Mouse (Mus musculus) liver, embryonic 11.5 days (tissue): ENCODE measurements at regions not wholly inside any gene's neighbourhood (a gene's known extent, or its start where the extent isn't known, plus 50 kb on each side); places are given as distances from the start of the nearest gene placed in this dataset.

Source experiments
- ATAC-seq: fragments of 200-750 bp; cut with Nextera tagmentation; replicated peaks from 2 replicates; pipeline ENCODE4 v1.8.0; 2017; ENCODE audit warnings: moderate number of reproducible peaks, mild to moderate bottlenecking, moderate TSS enrichment, moderate library complexity; ENCODE audit not compliant: low FRiP score
- DNase-seq: peaks from one replicate; pipeline ENCODE4 v3.0.0-alpha.2; 2017; ENCODE audit warnings: low spot score
- H3K27ac ChIP-seq: fragments of 300-500 bp; sonication (generic); 2 replicates; pipeline ENCODE4 v1.5.1; 2014; ENCODE audit warnings: mild to moderate bottlenecking, low read depth, low read length, control low read depth
- H3K27me3 ChIP-seq: fragments of 300-500 bp; sonication (generic); replicated peaks from 2 replicates; pipeline ENCODE4 v1.6.1; 2014; ENCODE audit warnings: low read length, mixed read lengths; ENCODE audit not compliant: control insufficient read depth, insufficient read depth
- H3K36me3 ChIP-seq: fragments of 300-500 bp; sonication (generic); 2 replicates; pipeline ENCODE4 v1.6.1; 2014; ENCODE audit warnings: mild to moderate bottlenecking, low read length, moderate library complexity, mixed read lengths; ENCODE audit not compliant: control insufficient read depth, insufficient read depth
- H3K4me1 ChIP-seq: fragments of 300-500 bp; sonication (generic); replicated peaks from 2 replicates; pipeline ENCODE4 v1.6.1; 2014; ENCODE audit warnings: low read length, mixed read lengths; ENCODE audit not compliant: control insufficient read depth, insufficient read depth
- H3K4me2 ChIP-seq: fragments of 300-500 bp; sonication (generic); 2 replicates; pipeline ENCODE4 v1.6.1; 2014; ENCODE audit warnings: mild to moderate bottlenecking, control low read depth, moderate library complexity
- H3K4me3 ChIP-seq: fragments of 300-500 bp; sonication (generic); 2 replicates; pipeline ENCODE4 v1.5.1; 2014; ENCODE audit warnings: low read depth, low read length, control low read depth
- H3K9ac ChIP-seq: fragments of 300-500 bp; sonication (generic); 2 replicates; pipeline ENCODE4 v1.6.1; 2014; ENCODE audit warnings: low read depth, low read length, control low read depth
- H3K9me3 ChIP-seq: fragments of 300-500 bp; sonication (generic); 2 replicates; pipeline ENCODE4 v1.6.1; 2016; ENCODE audit warnings: low read length, inconsistent platforms, mixed read lengths; ENCODE audit not compliant: control insufficient read depth
- WGBS: fragments of 180-500 bp; shearing (Covaris S2); extraction: QIAGEN DNeasy Blood & Tissue Kit; methylation state at CpG from one replicate; pipeline ENCODE4 v1.1.7; 2014; 5-methylcytosine and 5-hydroxymethylcytosine counted together

DNA sequence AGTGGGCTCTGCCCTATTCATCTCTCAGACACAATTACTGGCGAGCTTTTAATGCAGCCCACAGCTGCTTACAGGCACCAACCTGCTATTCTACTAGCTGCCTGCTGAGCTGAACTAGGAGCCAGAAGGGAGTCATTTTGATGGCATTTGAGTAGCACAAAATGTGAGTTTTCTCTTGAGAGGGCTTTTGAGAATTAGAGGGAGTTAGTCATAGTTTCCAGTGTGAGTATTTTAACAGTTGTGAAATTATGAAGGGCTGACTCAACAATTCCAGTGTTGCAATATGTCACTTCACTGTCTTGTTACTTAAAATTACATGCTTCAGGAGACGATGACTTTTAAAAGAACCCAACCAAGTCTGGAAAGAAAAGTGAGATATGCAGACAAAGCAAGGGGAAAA, 54.4 kb upstream of the Ly86 start:
- H3K4me2 ChIP-seq = no peak overlapping the region
- no peaks in the 10 kb centered on the region for H3K4me1 ChIP-seq
- 70% methylated on average over 2 of the region's 2 CpGs for WGBS
- H3K9me3 ChIP-seq = no peaks in the 10 kb centered on the region
- H3K27ac ChIP-seq = no peak overlapping the region
- ATAC-seq (no peak), DNase-seq (no peak)
- no peaks in the 10 kb centered on the region for H3K27me3 ChIP-seq
- no peaks in the 10 kb centered on the region for H3K36me3 ChIP-seq
- no peak overlapping the region for H3K4me3 ChIP-seq
- no peak overlapping the region for H3K9ac ChIP-seq

GRCm38 (mm10) chr13:37288993-37289392, 56.0 kb upstream of the Ly86 start:
- DNase-seq = no peak
- H3K27me3 ChIP-seq = no peaks in the 10 kb centered on the region
- no peaks in the 10 kb centered on the region for H3K36me3 ChIP-seq
- H3K4me1 ChIP-seq = no peaks in the 10 kb centered on the region
- no peak overlapping the region for H3K4me3 ChIP-seq
- no peak overlapping the region for H3K27ac ChIP-seq
- no peaks in the 10 kb centered on the region for H3K9me3 ChIP-seq
- H3K4me2 ChIP-seq = no peak overlapping the region
- WGBS = 31% methylated on average over 1 of the region's 1 CpGs
- H3K9ac ChIP-seq = no peak overlapping the region
- ATAC-seq = peak; percentile 54

GRCm38 (mm10) chr13:37282515-37282914, 62.5 kb upstream of the Ly86 start:
- WGBS = 54% methylated on average over 5 of the region's 5 CpGs
- Histone ChIP-seq H3K4me3 (no peak overlapping the region), H3K27ac (no peak overlapping the region), H3K27me3 (no peaks in the 10 kb centered on the region), H3K4me1 (no peaks in the 10 kb centered on the region), H3K4me2 (no peak overlapping the region), H3K36me3 (no peaks in the 10 kb centered on the region), H3K9ac (no peak overlapping the region), H3K9me3 (no peaks in the 10 kb centered on the region)
- no peak for DNase-seq
- no peak for ATAC-seq

DNA sequence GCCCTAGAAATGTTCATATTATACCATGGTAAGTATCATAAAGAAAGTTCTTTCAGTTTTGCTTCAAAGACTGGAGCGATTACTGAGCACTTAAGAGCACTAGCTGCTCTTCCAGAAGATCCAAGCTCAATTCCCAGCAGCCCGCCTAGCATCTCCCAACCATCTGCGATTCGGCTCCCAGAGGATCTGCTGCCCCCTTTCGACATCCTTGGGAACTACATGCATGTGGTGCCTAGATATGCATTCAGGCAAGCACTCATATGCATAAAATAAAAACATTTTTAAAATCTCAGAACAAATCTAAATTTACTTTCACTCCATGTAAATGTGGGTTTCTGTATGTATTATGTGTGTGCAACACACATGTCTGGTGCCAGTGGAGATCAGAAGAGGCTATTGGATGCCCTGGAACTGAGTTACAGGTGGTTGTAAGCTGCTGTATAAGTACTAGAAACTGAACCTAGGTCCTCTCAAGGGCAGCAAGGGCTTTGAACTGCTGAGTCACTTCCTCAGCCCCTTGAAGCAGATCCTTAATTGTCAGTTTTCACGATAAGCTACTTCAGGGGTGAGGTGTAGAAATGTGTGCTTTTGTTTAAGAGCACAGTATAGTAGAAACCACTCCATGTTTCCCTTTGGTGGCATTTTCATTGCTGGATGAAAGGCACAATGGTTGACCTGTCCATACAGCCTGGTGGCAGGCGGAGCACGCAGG, 65.8 kb upstream of the Ly86 start:
- H3K27me3 ChIP-seq = no peaks in the 10 kb centered on the region
- WGBS = 79% methylated on average over 8 of the region's 8 CpGs
- no peak overlapping the region for H3K4me2 ChIP-seq
- no peaks in the 10 kb centered on the region for H3K9me3 ChIP-seq
- no peak for ATAC-seq
- no peaks in the 10 kb centered on the region for H3K36me3 ChIP-seq
- H3K4me1 ChIP-seq = no peaks in the 10 kb centered on the region
- no peak overlapping the region for H3K9ac ChIP-seq
- no peak overlapping the region for H3K4me3 ChIP-seq
- H3K27ac ChIP-seq = no peak overlapping the region
- no peak for DNase-seq

GRCm38 (mm10) chr13:37249581-37250461, 95.2 kb upstream of the Ly86 start:
- Histone ChIP-seq H3K4me1 (no peaks in the 10 kb centered on the region), H3K27me3 (no peaks in the 10 kb centered on the region), H3K4me2 (no peak overlapping the region), H3K9me3 (no peaks in the 10 kb centered on the region), H3K4me3 (no peak overlapping the region), H3K36me3 (no peaks in the 10 kb centered on the region), H3K27ac (no peak overlapping the region), H3K9ac (no peak overlapping the region)
- ATAC-seq = no peak
- no peak for DNase-seq
- 61% methylated on average over 14 of the region's 14 CpGs for WGBS

DNA sequence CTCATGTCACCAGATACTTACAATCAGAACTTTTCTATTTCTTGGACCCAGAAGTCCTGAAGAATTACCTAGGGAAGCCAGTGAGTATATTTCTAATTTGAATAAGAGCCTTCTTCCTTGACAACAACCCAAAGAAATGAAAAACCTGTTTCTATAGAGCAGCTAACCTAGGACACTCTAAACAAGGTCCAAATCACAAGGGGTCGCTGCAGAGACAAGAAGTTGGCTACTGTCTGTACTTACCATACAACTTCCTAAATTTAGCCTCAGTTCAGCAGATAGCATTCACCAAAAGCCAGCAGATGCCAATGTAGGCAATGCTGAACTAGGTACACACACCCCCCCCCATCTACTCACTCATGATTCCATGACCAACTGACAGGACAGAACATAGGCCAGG, 96.3 kb upstream of the Ly86 start:
- 64% methylated on average over 1 of the region's 1 CpGs for WGBS
- Histone ChIP-seq H3K4me1 (no peaks in the 10 kb centered on the region), H3K4me2 (no peak overlapping the region), H3K9ac (no peak overlapping the region), H3K27ac (no peak overlapping the region), H3K4me3 (no peak overlapping the region), H3K27me3 (no peaks in the 10 kb centered on the region), H3K9me3 (no peaks in the 10 kb centered on the region), H3K36me3 (no peaks in the 10 kb centered on the region)
- DNase-seq (no peak), ATAC-seq (no peak)

DNA sequence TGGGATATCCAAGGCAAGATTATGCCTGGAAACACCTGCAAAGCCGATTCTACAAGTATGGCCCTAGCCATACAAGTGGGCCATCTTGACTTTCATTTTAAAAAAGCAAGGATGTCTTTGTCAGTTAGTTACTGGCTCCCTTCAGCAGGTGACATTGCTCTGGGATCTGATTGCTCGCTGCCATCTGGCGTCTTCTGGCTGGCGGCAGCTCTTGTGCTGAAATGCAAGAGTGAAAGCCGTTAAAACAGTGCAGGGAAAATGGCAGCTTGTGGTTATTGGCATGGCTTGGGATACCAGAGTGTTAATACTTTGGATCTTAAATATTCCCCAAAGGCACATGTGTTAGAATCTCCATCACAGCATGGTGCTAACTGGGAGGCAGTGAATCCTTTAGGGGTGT, 105.0 kb upstream of the Ly86 start:
- H3K9me3 ChIP-seq = no peaks in the 10 kb centered on the region
- DNase-seq = no peak
- 86% methylated on average over 5 of the region's 5 CpGs for WGBS
- no peaks in the 10 kb centered on the region for H3K4me1 ChIP-seq
- no peak overlapping the region for H3K4me3 ChIP-seq
- ATAC-seq = no peak
- no peaks in the 10 kb centered on the region for H3K27me3 ChIP-seq
- H3K4me2 ChIP-seq = no peak overlapping the region
- no peaks in the 10 kb centered on the region for H3K36me3 ChIP-seq
- no peak overlapping the region for H3K9ac ChIP-seq
- no peak overlapping the region for H3K27ac ChIP-seq

DNA sequence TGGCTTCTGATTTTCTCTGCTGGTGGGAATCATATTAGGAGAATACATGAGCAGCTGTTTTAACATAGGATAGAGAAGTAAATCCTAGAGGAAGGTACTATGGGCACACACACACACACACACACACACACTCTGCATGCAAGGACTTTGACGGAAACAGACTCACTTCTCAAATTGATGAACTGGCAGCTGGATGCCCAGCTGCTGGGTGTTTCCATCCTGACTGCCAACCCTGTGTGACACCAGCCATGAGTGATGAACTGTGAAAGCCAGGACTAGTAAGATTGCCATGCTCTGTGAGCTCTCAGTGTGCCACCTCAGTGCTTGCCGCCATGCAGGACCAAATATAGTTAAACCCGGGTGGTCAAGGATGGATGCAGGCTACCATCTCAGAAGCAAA, 107.7 kb upstream of the Ly86 start:
- no peak for DNase-seq
- no peak for ATAC-seq
- no peaks in the 10 kb centered on the region for H3K4me1 ChIP-seq
- H3K27me3 ChIP-seq = no peaks in the 10 kb centered on the region
- H3K36me3 ChIP-seq = no peaks in the 10 kb centered on the region
- H3K9ac ChIP-seq = no peak overlapping the region
- no peak overlapping the region for H3K4me3 ChIP-seq
- WGBS = 91% methylated on average over 3 of the region's 3 CpGs
- no peaks in the 10 kb centered on the region for H3K9me3 ChIP-seq
- no peak overlapping the region for H3K27ac ChIP-seq
- no peak overlapping the region for H3K4me2 ChIP-seq

- ATAC-seq (no peak), DNase-seq (no peak)
- no peak overlapping the region for H3K9ac ChIP-seq
- H3K4me1 ChIP-seq = no peaks in the 10 kb centered on the region
- no peak overlapping the region for H3K4me3 ChIP-seq
- H3K36me3 ChIP-seq = no peaks in the 10 kb centered on the region
- H3K4me2 ChIP-seq = no peak overlapping the region
- H3K9me3 ChIP-seq = no peaks in the 10 kb centered on the region
- no peaks in the 10 kb centered on the region for H3K27me3 ChIP-seq
- H3K27ac ChIP-seq = no peak overlapping the region
- 92% methylated on average over 1 of the region's 1 CpGs for WGBS
Measured at GRCm38 (mm10) chr13:37225834-37226233, 119.2 kb upstream of the Ly86 start.
